Mouse (Mus musculus) left cerebral cortex, adult 18-20 months (tissue): ENCODE results near the gene Hnrnpa1. TPM values are rescaled to one million over a fixed set of nuclear protein-coding genes. Genes with fewer than 3 reads are reported as not detected.
"Not testable (repeated sequence)": the region's sequence is repeated elsewhere in the genome, so short reads cannot be mapped to it uniquely, and the experiment has no call there.

Experiments used
- DNase-seq, 2 experiments: peaks; one replicate each; pipeline ENCODE4 v3.0.0; 2021 to 2022; ENCODE audit warnings: low spot score in 2 of 2, mixed read lengths in 1 of 2
- total RNA-seq, 2 experiments: library from RNA; stranded (reverse); gene quantifications; 2 replicates each; pipeline ENCODE4 v1.2.3; 2021

Gene Hnrnpa1
- total RNA-seq, 2 experiments from 2014 or later = 232 to 268 TPM

DNA sequence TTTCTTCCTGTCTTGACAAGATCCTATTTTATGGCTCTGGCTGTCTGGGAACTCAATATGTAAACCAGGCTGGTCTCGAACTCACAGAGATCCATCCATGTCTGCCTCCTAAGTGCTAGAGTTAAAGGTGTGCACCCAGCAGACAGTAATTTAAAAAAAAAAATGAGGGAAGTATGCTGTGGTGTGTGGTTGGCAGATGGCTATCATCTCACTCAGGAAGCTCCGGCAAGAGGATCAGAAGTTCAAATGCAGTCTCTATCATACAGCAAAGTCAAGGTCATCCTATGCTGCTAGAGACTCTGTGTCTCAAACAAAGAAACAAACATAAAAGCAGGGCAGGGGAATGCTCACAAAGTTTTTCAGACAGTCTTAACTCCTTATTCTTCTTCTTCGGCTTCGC, 28.7 kb downstream of the Hnrnpa1 start:
- DNase-seq = no peak

DNA sequence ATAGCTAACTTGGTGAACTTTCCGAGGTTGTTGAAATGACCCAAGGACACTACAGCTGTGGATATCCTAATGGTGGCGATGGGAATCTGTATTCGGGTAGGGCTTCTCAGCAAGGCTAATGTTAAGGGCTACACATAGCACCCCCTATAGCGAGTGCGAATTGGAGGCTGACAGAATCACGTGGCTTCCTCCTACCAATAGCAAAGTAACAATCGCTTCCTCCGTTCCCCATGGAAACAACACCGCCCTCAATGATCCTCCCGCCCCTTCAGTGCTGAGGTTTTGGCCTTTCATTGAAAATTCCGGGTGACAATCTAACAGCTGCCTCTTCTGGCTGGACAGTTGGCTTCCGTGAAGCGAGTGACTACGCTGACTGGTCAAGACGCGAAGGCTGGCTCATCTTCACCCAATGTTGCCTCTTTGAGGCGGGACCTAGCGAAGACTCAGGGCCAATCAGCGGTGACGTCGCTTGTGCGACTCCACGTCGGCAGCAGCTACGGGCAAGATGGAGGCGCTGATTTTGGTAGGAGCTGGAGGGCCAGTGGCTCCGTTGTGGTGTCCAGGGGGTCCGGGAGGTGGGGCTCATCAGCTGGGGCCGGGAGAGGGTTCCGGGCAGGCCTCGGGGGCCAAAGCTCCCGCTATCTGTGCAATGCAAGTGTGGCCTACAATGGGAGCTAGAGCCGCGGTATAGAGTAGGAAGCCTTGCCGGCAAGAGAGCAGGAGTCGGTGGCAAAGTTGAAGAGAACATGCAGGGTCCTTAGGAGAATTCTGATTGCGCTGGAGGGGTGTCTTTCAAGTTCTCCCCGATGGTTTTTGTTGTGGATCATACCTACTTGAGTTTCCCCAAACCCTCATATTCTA, 32.4 kb downstream of the Hnrnpa1 start, which contains the start of gene Copz1:
Gene Copz1, plus strand, starts transcription at position 296 of the 861 bp plus-strand sequence.
- DNase-seq = peak; percentile 91 to 95

DNA sequence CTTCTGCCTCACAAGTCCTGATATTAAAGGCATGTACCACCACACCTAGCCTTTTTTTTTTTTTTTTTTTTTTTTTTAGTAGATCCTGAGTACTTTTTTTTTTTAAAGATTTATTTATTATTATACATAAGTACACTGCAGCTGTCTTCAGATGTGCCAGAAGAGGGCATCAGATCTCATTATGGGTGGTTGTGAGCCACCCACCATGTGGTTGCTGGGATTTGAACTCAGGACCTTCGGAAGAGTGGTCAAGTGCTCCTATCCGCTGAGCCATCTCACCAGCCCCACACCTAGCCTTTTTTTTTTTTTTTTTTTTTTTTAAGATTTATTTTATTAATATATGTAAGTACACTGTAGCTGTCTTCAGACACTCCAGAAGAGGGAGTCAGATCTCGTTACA, 35.7 kb downstream of the Hnrnpa1 start:
- DNase-seq = not testable (repeated sequence)

DNA sequence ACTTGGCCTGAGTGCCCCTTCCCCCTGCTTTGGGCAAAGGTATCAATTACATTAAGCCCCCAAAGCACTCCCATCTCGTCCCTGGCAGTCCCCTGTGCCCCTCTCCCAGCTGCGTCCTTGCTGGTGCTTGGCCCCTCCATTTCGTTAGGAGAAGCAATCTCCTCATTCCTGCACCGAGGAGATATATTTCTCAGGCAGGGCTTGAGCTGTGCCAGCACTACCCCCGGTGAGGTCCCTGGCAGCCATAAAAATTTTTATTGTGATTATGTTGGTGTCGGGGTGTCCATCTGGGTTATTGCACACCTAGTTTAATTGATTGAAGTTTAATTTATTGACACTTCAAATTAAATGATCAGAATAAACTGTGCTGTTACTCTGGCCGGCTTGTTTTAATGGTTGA, 37.7 kb downstream of the Hnrnpa1 start:
- DNase-seq = no peak

DNA sequence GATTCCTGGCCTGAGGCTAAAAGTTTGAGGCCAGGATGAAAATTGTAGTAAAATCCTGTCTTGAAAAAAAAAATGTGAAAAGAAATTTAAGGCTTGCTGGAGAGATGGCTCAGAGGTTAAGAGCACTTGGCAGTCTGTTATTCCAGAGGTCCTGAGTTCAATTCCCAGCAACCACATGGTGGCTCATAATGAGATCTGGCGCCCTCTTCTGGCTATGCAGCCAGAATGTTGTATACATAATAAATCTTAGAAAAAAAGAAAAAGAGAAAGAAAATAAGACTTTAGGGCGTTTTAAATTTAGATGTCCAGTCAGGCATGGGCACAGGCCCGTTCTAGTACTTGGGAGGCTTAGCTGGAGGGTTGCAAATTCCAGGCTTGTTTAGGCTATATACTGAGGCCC, 39.5 kb downstream of the Hnrnpa1 start:
- no peak for DNase-seq

DNA sequence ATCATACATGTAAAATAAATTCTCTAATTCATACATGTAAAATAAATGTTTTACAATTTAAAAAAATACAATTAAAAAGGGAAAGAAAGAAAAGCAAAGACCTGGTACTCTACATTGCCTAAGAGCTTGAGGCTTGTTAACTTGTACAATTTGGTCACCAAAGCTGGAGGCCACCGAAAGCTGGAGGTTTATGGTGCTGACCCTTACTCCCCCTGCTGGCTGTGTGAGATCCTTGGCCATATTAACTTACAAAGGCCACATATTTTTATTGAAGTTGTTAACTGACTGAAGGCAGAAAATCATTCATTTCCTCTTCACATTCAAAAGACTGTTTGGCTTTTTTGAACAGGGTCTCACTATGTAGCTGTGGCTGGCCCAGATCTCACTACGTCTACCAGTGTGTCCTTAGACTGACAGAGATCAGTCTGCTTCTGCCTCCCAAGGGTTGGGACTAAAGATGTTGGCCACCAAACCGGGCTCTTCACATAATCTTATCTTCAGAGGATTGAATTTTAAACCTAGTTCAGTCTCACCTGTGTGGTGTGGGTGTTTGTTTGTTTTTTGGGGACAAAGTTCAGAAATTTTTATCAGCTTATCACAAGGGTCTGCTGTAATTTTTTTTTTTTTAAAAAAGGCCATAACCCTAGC, 40.7 kb downstream of the Hnrnpa1 start:
- no peak for DNase-seq

DNA sequence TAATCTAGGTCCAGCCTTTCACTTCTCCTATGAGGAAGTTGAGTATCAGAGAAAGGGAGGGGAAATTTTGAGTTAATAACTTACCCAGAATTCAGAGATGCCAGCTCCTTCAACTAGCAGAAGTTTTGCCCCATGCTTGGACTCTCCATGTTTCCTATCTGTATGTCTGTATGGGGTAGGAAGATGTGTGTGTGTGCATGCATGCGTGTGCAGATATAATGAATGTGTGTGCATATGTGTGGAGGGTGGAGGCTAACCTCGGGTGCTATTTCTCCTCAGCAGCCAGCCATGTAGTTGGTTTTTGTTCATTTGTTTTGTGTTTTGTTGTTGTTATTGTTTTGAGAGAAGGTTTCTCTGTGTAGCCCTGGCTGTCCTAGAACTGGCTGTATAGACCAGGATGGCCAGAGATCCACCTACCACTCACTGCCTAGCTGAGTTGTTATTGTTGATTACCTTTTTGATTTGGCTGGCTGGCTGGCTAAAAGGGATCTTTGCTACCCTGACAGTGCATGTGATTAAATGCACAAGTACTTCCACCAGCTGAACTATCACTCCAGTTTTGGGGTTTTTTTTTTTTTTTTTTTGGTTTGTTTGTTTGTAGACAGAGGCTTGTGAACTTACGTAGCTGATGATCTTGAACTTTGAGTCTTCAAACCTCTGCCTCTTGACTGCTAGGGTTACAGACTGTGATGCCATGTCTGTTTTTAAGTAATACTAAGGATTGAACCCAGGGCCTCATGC, 41.4 kb downstream of the Hnrnpa1 start:
- DNase-seq = no peak

DNA sequence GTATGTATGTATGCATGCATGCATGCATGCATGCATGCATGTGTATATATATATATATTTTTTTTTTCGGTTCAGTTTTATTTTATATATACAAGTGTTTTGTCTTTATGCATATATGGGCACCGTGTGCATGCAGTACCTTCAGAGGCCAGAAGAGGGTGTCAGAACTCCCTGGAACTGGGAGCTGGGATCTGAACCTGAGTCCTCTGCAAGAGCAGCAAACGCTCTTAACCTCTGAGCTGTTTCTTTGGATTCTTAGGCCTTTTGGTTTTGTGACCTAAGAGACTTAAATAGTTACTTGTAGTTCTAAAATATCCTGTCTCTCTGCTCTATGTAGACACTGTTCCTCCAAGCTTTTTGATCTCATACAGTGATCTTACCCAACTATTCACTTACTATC, 43.8 kb downstream of the Hnrnpa1 start:
- DNase-seq = no peak

DNA sequence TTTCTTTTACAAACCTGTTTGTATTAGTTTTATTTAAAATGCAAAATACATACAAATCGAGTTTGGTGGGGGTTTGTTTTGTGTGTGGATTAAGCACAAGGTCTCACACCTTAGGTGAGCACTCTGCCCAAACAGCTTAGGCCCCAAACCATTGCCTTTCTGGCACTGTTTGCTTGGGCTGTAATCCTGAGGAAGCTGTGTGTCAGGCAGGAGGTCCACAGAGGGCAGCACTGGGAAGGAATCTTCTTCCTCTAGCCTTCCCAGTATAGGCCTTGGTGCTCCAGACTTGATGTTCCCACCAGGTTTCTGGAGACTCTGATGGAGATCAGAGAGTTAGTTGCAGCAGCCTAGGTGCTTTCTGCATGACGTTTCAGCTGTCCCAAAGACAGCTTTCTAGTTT, 44.4 kb downstream of the Hnrnpa1 start:
- DNase-seq = no peak

DNA sequence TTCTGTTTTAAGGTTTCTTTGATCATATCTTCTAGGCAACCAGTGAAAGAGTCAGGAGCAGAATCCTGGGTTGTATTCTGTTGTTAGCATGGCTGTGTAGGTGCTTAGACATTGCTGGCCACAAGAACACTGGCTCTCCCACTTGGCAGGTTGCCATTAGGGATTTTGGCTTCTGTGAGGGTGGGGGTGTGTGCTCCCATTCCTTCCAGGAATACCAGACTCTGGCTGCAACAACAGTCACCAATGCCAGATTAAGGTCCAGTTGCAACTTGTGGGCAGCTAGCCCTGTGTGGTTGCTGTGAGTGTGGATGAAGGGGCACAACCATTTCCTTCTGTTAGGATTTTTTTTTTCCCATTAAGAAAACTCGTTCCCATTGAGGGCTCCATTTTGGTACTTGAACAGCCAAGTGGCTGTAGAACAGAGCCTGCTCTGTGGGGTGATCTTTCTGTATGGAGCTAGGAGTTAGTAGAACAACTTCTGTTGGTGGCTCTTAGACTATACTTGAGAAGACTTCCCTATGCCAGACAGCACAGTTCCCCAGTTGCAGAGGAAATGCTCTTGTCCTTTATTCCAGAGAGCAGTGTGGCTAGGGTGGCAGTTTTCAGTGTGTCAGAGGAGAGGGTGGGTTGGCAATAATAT, 45.7 kb downstream of the Hnrnpa1 start:
- DNase-seq = no peak

DNA sequence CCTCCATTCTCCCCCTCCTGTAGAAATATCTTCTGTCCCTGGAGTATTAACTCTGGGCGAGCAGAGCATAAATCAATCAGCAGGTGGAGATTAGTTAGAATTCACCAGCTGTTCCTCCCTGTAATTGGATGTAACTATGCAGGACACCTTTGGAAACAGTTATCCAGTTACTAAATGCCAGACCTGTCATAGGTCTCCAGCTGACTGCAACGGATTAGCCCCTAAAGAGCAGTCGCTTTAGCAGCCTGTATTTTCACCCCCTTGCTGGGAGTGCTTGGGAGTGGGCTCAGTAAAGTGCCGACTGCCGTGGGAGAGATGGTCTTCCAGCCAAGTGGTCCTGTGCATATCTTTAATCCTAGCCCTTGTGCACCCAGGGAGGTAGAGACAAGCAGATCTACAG, 49.4 kb downstream of the Hnrnpa1 start:
- no peak for DNase-seq

DNA sequence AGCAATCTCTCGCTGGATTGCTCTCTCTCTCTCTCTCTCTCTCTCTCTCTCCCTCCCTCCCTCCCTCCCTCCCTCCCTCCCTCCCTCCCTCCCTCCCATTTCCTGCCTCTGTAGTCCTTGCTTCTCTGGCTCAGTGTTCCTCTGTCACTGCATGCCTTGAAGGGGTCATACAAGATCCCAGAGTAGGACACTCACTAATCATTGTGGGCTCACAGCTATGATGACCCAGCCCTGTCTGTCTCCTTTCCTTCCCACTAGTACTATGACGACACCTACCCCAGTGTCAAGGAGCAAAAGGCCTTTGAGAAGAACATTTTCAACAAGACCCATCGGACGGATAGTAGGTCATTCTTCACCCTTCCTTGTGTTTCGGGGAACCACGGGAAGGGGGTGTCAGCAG, 50.2 kb downstream of the Hnrnpa1 start:
- DNase-seq = no peak

DNA sequence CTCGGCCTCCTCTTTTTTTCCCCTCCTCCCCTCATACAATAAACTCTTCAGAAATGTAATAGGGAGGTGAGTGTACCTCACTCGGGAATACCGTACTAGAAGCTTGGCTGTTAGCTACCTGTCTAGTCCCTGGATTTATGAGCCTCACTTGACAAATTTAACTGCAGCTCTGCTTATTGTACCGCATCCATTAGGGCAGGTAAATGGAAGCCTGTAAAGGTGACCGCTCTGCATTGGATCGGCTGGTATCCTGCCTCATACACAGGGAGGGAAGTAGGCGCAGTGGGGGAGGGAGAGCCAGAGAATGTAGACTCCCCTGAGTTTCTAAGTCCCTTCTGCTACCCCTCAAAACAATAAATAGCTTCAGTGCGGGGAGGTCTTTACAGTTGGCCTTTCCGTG, 50.6 kb downstream of the Hnrnpa1 start:
- DNase-seq = no peak

DNA sequence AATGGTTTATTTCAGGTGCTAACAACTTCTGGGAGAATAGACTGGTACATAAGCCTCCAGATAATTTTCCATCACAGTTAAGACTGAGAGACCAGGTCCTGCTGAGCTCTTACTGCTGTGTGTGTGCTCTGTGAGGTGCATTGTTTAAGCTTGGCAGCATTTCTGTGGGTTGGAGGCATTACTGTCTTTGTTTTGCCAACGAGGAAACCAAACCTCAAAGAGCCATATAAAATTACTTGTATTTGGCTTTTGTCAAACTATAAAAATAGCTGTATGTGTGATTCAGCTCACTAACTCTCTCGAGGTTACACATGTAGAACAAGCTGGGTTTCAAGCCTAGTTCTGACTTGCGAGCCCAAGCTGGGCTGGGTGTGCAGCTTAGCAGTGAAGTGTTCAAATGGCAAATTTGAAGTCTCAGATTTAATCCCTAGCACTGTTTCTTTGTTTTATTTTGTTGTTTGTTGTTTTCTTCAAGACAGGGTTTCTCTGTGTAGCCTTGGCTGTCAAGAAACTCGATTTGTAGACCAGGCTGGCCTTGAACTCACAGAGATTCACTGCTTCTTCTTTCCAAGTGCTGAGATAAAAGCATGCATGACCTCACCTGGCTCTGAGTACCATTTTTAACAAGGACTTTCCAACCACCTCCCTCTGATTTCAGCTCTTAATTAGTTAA, 52.6 kb downstream of the Hnrnpa1 start:
- DNase-seq = no peak

DNA sequence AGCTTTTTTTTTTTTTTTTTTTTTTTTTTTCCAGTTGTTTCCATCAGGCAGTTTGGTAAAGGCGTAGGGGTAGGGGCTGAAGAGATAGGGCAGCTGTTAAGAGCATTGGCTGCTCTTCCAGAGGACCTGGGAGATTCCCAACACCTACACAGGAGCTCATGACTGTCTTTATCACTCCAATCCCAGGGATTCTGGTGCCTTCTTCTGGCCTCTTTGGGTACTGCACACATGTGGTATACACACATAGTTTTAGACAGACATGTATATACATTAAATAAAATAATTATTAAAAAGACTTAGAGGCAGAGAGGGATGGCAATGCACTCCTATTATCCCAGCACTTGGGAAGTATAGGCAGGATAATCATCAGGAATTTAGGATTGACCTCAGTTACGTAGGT, 53.1 kb downstream of the Hnrnpa1 start:
- DNase-seq = no peak

DNA sequence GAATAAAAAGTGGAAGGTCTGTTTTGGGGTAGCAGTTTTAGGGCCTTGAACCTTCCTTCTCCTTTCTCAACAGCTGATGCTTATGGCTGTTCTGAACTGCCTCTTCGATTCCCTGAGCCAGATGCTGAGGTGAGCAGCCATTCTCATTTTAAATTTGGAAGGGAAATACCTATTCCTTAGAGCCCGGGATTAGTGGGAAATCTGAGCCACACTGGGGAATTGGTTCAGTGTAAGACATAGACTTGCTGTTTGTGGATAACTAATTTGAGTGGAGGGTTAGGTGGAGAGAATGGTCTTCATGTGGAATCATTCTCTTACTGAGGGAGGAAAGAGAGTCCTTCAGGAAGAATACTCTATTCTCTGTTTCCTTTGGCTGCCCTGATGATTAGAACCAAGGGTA, 54.4 kb downstream of the Hnrnpa1 start:
- DNase-seq = no peak

DNA sequence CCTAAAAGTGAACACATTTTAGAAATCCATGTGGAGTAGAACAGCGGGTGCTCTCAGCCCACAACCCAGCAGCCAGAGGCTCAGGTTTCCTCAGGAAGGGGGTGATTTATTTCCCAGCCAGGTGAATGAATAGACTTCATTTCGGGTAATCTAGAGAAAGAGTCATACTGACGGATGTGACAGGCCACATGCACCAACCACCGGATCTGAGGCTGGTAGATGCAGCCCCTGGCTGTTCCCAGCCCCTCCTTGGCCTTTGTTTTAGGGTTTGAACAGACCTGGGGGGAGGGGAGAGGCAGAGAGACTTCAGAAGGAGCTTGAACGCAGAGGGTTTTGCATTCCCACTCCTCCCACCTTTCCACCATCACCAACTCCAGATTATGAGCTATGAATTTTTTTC, 55.6 kb downstream of the Hnrnpa1 start:
- DNase-seq = no peak
